Mouse (Mus musculus) hindbrain, postnatal 0 days (tissue): ENCODE results near the gene Fgf2. TPM values are rescaled to one million over a fixed set of nuclear protein-coding genes. Genes with fewer than 3 reads are reported as not detected.
A peak's percentile ranks its signal among the peaks of the same experiment; 100 is the strongest.

Experiments used
- ATAC-seq: fragments of 200-750 bp; cut with Nextera tagmentation; 2 replicates; pipeline ENCODE4 v1.8.0; 2017; ENCODE audit warnings: mild to moderate bottlenecking, moderate TSS enrichment, moderate library complexity
- DNase-seq: peaks from one replicate; pipeline ENCODE4 v3.0.0-alpha.2; 2015; ENCODE audit warnings: low spot score
- H3K27ac ChIP-seq: fragments of 300-500 bp; sonication (generic); 2 replicates; pipeline ENCODE4 v1.5.1; 2014; ENCODE audit warnings: mild to moderate bottlenecking
- H3K27me3 ChIP-seq: fragments of 300-500 bp; sonication (generic); 2 replicates; pipeline ENCODE4 v1.6.1; 2014; ENCODE audit warnings: low read length, mixed read lengths; ENCODE audit not compliant: insufficient read depth
- H3K36me3 ChIP-seq: fragments of 300-500 bp; sonication (generic); 2 replicates; pipeline ENCODE4 v1.6.1; 2014; ENCODE audit warnings: low read length, mixed read lengths; ENCODE audit not compliant: insufficient read depth
- H3K4me1 ChIP-seq: fragments of 300-500 bp; sonication (generic); 2 replicates; pipeline ENCODE4 v1.6.1; 2014; ENCODE audit warnings: antibody characterized with exemption, low read length, mixed read lengths; ENCODE audit not compliant: insufficient read depth
- H3K4me2 ChIP-seq: fragments of 300-500 bp; sonication (generic); 2 replicates; pipeline ENCODE4 v1.6.1; 2014; ENCODE audit warnings: low read depth, mild to moderate bottlenecking, low read length, moderate library complexity, mixed read lengths
- H3K4me3 ChIP-seq: fragments of 300-500 bp; sonication (generic); 2 replicates; pipeline ENCODE4 v1.5.1; 2014; ENCODE audit warnings: low read length
- H3K9ac ChIP-seq: fragments of 300-500 bp; sonication (generic); replicated peaks from 2 replicates; pipeline ENCODE4 v1.6.1; 2014; ENCODE audit warnings: mild to moderate bottlenecking, low read length, moderate library complexity, mixed read lengths
- H3K9me3 ChIP-seq: fragments of 300-500 bp; sonication (generic); 2 replicates; pipeline ENCODE4 v1.6.1; 2016; ENCODE audit warnings: low read length, mixed read lengths
- CTCF ChIP-seq: IDR thresholded peaks from 2 replicates; pipeline ENCODE4 v1.5.1; 2016; ENCODE audit warnings: antibody characterized with exemption, control low read depth, low read depth
- WGBS: fragments of 180-500 bp; shearing (Covaris S2); extraction: QIAGEN DNeasy Blood & Tissue Kit; methylation state at CpG from one replicate; pipeline ENCODE4 v1.1.7; 2014; 5-methylcytosine and 5-hydroxymethylcytosine counted together
- polyA plus RNA-seq: library from polyadenylated mRNA; unstranded; fragments of >200 nt; fragmentation: Nextera tagmentation; extraction: Ambion mirVana; gene quantifications from 2 replicates; pipeline ENCODE4 v1.2.1, GENCODE M21; 2015
- total RNA-seq: library from RNA; depleted of rRNA; stranded (reverse); fragments of >200 nt; gene quantifications from 2 replicates; pipeline ENCODE4 v1.2.3, GENCODE M21; 2014; rRNA removed

Fgf2 gene
- total RNA-seq (2.9 and 3.7 TPM in 2 replicates), polyA plus RNA-seq (0.95 and 1.1 TPM in 2 replicates)

DNA sequence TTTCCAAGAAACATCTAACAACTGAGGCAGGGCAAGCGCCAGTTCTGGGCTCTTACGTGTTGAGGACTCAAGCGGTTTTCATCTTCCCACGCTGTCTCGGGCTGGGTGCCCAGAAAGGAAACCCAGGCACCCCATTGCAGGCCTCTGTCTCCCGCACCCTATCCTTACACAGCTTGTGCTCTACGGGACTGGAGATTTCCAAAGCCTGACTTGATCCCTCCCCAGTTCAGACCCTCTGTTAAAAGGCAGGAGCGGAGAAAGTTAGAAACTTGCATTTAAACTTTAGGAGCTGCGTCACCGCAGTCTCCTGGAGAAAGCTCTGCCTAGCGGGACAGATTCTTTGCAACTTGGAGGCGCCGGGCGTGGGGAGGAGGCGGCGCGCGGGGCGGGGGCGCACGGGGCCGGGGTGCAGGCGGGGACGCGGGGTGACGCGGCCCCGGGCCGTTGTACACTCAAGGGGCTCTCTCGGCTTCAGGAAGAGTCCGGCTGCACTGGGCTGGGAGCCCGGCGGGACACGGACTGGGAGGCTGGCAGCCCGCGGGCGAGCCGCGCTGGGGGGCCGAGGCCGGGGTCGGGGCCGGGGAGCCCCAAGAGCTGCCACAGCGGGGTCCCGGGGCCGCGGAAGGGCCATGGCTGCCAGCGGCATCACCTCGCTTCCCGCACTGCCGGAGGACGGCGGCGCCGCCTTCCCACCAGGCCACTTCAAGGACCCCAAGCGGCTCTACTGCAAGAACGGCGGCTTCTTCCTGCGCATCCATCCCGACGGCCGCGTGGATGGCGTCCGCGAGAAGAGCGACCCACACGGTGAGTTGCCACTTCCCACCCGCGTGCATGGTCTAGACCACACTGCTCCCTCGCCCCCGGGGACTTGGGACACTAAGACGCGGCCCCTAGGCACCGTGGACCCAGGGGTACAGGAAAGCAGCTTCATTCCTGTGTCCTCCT lies at the start of gene Fgf2:
Fgf2 (plus strand) TSS at position 126 of the 945 bp plus-strand sequence.
- Histone ChIP-seq H3K27me3 (no peaks in the 10 kb centered on the region), H3K4me1 (0 out of 2 replicates have a peak, but pooled peaks cover 3% of the 10 kb centered on the region), H3K36me3 (no peaks in the 10 kb centered on the region), H3K4me3 (peak within 1 kb of the TSS; percentile 66), H3K9me3 (no peaks in the 10 kb centered on the region), H3K27ac (no peak within 1 kb of the TSS), H3K9ac (peak within 1 kb of the TSS; percentile 61), H3K4me2 (peak within 1 kb of the TSS; percentile 99)
- no peak for TF ChIP-seq CTCF
- under 1% methylated on average over 75 of the region's 75 CpGs for WGBS
- ATAC-seq = peak; percentile 84
- DNase-seq = peak; percentile 36

DNA sequence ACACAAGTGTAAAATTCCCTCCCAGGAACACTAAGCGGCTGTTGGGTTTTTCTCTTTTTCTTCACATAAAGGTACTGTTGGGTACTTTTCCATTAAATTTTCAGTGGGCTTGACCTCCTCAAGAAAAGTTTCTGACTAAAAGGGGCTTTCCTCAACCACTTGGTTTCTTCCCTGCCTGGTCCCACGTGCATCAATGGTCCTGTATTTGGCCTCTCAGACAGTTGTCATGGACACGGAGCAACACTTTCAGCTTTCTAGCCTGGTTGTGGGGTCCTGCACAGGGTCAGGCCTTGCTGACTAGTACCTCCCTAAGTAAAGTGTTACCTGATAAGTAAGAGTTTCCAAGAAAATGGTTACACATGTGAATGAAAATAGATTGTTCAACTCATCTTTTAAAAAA lies 48.7 kb upstream of the Fgf2 start:
- Histone ChIP-seq H3K36me3 (no peaks in the 10 kb centered on the region), H3K4me3 (no peak overlapping the region), H3K4me1 (no peaks in the 10 kb centered on the region), H3K9ac (no peak overlapping the region), H3K27me3 (no peaks in the 10 kb centered on the region), H3K27ac (no peak overlapping the region), H3K4me2 (no peak overlapping the region), H3K9me3 (no peaks in the 10 kb centered on the region)
- 68% methylated on average over 3 of the region's 3 CpGs for WGBS
- TF ChIP-seq CTCF = no peak
- ATAC-seq (no peak), DNase-seq (no peak)

DNA sequence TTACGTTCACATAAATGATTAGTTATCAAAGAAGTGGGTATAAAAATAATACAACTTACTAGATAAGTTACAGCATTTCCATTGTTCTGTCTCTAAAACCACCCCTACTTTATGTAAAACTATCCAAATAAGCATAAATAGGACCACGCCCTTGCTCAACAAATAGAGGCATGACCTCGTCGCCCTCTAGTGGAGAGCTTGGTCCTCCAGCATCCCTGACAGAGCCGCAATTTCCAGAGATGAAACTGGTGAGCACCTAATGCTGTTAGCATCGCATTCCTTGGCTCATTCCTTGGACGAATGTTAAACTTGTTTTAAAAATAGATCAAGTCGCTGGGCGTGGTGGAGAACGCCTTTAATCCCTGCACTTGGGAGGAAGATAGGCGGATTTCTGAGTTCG lies 45.5 kb upstream of the Fgf2 start:
- H3K4me3 ChIP-seq = no peak overlapping the region
- H3K9ac ChIP-seq = no peak overlapping the region
- H3K4me2 ChIP-seq = no peak overlapping the region
- ATAC-seq = no peak
- no peaks in the 10 kb centered on the region for H3K27me3 ChIP-seq
- 41% methylated on average over 12 of the region's 12 CpGs for WGBS
- H3K4me1 ChIP-seq = no peaks in the 10 kb centered on the region
- peak; percentile 72 for TF ChIP-seq CTCF
- H3K36me3 ChIP-seq = no peaks in the 10 kb centered on the region
- peak; percentile 68 for DNase-seq
- H3K27ac ChIP-seq = no peak overlapping the region
- H3K9me3 ChIP-seq = no peaks in the 10 kb centered on the region

DNA sequence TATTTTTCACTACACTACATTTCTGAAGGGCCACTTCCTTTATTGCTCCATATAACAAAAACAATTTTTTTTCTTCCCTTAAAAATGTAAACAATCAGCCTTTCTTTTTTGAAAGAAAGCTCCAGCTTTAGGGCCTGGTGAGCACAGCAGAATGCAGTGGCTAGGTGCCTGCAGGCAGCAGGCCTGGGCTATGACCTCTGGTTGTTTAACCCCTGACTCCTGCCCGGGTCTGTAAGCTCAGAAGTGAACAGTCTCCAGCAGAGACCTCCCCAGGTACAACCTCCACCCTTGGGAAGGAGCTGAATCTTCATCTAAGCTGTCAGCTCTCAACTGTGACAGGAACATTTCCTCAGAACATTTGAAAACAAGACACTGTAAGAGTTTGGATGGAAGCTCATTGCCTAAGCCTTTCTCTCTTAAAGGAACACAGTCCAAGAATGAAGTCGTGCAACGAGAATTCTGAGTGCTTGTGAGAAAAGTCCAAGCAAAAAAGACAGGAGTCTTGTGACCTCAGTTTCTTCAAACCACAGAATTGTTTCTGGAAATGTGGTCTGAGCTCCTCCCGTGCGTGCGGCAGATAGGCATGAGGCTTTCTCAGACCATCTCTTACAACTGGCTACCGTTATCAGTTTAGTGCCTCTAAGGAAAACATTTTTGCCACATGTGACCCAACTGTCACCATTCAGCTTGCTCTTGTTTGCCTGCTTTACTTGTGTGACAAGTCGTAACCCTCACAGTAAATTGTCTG lies 44.6 kb upstream of the Fgf2 start:
- Histone ChIP-seq H3K9me3 (no peaks in the 10 kb centered on the region), H3K4me3 (no peak overlapping the region), H3K9ac (no peak overlapping the region), H3K27me3 (no peaks in the 10 kb centered on the region), H3K4me2 (no peak overlapping the region), H3K27ac (no peak overlapping the region), H3K4me1 (no peaks in the 10 kb centered on the region), H3K36me3 (no peaks in the 10 kb centered on the region)
- no peak for TF ChIP-seq CTCF
- ATAC-seq (no peak), DNase-seq (no peak)
- WGBS = 75% methylated on average over 8 of the region's 8 CpGs

DNA sequence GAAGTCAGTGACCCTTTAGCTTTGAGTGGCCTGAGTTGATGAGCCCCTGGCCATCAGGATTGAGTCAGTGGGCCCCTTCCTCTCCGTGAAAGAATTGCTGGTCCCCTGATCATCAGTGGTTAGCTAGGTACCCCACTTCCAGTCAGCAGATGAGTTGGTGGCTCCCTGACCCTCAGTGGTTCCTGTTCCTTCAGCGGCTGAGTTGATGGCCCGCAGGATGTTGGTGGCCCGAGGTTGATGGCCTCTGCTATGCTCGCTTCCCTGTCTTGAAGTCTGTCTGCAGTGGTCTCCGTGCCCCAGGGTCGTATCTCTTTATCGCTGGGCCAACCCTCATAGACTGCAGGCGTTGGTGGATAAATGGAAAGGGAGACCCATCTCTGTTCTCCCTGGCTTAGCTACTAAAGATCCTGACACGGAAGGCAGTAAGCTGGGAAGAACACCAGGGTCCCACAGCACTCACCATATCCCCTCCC lies 36.2 kb upstream of the Fgf2 start:
- peak overlapping the region; percentile 84 for H3K9ac ChIP-seq
- 3% methylated on average over 10 of the region's 10 CpGs for WGBS
- H3K4me1 ChIP-seq = peaks cover 3% of the 10 kb centered on the region; the same call in 1 of the 2 replicates
- no peaks in the 10 kb centered on the region for H3K9me3 ChIP-seq
- no peak for TF ChIP-seq CTCF
- ATAC-seq = no peak
- peak overlapping the region; percentile 87 for H3K4me3 ChIP-seq
- no peaks in the 10 kb centered on the region for H3K36me3 ChIP-seq
- DNase-seq = no peak
- peak overlapping the region; percentile 78; the same call in 1 of the 2 replicates for H3K27ac ChIP-seq
- no peaks in the 10 kb centered on the region for H3K27me3 ChIP-seq
- peak overlapping the region; percentile 73 for H3K4me2 ChIP-seq

DNA sequence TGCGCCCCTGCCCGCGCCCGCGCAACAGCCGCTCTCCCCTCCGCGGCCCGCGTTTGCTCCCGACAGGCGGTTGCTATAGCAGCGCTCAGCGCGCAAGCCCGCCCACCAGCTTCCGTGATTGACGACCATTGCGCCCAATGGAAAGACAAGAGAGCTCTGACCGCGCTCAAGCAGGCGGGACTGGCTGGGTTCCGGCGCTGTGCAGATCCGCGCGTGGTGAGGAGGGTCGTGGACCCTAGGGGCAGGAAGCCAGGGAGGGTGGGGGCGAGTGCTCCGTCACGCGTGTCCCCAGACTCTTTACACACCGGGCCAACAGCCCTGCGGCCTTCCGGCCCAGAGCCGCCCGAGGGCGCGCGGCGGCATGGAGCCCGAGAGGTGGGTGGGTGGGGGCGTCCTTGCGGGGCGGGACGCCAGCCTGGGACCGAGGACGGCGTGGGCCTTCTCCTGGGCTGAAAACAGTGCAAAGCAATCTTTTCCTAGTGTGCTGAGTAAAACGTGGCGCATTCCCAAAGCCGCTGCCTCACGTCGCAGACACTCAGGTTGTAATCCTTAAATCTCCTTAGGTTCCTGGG lies 35.7 kb upstream of the Fgf2 start, which contains the start of the genes Bbs12 and Cetn4:
Bbs12 (plus strand) TSS at position 185 of the 572 bp plus-strand sequence.
Cetn4 (minus strand) TSS at position 339 of the 572 bp plus-strand sequence.
- DNase-seq (peak; percentile 98), ATAC-seq (peak; percentile 100)
- no peaks in the 10 kb centered on the region for H3K9me3 ChIP-seq
- peaks cover 3% of the 10 kb centered on the region; the same call in 1 of the 2 replicates for H3K4me1 ChIP-seq
- no peaks in the 10 kb centered on the region for H3K27me3 ChIP-seq
- no peaks in the 10 kb centered on the region for H3K36me3 ChIP-seq
- H3K27ac ChIP-seq = peak within 1 kb of the TSS; percentile 78
- peak within 1 kb of the TSS; percentile 73 for H3K4me2 ChIP-seq
- WGBS = under 1% methylated on average over 54 of the region's 54 CpGs
- peak within 1 kb of the TSS; percentile 87 for H3K4me3 ChIP-seq
- peak within 1 kb of the TSS; percentile 84 for H3K9ac ChIP-seq
- no peak for TF ChIP-seq CTCF
